Comparison of ENCODE assay signal across 15 mouse cellular contexts in the genomic region with DNA sequence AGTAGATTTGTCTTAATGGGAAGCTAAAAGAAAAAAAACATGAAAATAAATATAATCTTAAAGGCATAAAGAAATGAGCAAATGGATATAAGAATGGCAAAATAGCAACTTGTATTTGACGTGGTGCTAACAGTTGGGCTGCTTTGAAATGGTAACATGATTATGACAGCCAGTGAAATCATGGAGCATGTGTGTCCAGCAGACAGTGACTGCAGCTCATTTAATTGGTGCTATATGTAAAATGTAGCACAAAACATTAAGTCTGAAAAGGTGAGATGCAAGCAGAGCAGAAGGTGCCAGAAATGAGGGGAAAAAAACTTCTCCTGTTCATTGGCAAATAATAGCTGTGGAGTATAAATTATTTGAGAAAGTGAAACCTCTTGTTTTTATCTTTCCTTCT.
"Had no signal": no experiment of that assay in that cellular context is flagged by ENCODE, and none has a peak within 500 bp of the region (broad histone marks: within the 10 kb centered on the region; RNA-seq: fewer than 3 reads in every experiment).

No protein-coding gene starts in this region.

- H3K4me3 ChIP-seq: midbrain, embryonic 10.5 days; midbrain, embryonic 12.5 days; myocyte; neural tube, embryonic 13.5 days; neural tube, embryonic 15.5 days; stomach, embryonic 15.5 days had no signal

- H3K4me2 ChIP-seq: lung, embryonic 14.5 days; midbrain, embryonic 12.5 days; neural tube, embryonic 13.5 days; neural tube, embryonic 15.5 days; stomach, embryonic 15.5 days had no signal

- H3K27ac ChIP-seq: midbrain, embryonic 10.5 days; midbrain, embryonic 12.5 days; neural tube, embryonic 13.5 days; neural tube, embryonic 15.5 days; stomach, embryonic 15.5 days; stomach, postnatal 0 days had no signal

- H3K9me3 ChIP-seq: midbrain, embryonic 10.5 days; midbrain, embryonic 12.5 days; neural tube, embryonic 13.5 days; neural tube, embryonic 15.5 days; stomach, embryonic 15.5 days had no signal

- H3K27me3 ChIP-seq: midbrain, embryonic 12.5 days; neural tube, embryonic 13.5 days; neural tube, embryonic 15.5 days; stomach, embryonic 15.5 days had no signal

- H3K4me1 ChIP-seq: midbrain, embryonic 10.5 days; midbrain, embryonic 12.5 days; neural tube, embryonic 13.5 days; neural tube, embryonic 15.5 days; stomach, embryonic 15.5 days had no signal

- DNase-seq: lung, embryonic 14.5 days; lung, postnatal 10 days; lung, postnatal 4 days; right cerebral cortex, postnatal 14 days; thymus, adult 2 months; thymus, postnatal 25 days; thymus, postnatal 4 days had no signal

- H3K36me3 ChIP-seq: midbrain, embryonic 10.5 days; midbrain, embryonic 12.5 days; neural tube, embryonic 13.5 days; neural tube, embryonic 15.5 days; stomach, embryonic 15.5 days had no signal

- ATAC-seq: midbrain, embryonic 16.5 days had no signal

- H3K9ac ChIP-seq: lung, embryonic 14.5 days; midbrain, embryonic 12.5 days; neural tube, embryonic 13.5 days; neural tube, embryonic 15.5 days; stomach, embryonic 15.5 days had no signal
